In genomic region chr10:84562567-84563554, GRCm38 (mm10) we compare ENCODE assay signal across 7 mouse cellular contexts. TPM values are rescaled to one million over a fixed set of nuclear protein-coding genes. Genes with fewer than 3 reads are reported as not detected.
DNase-seq lines count a peak whose midpoint lies in the region; ATAC-seq and TF ChIP-seq lines count a peak whose summit lies in the region.

No protein-coding gene starts in this region.

- no peak for TF ChIP-seq POLR2A in cerebellum, adult 2 months (IDR thresholded peaks at IDR 0.05; ENCODE audit: borderline replicate concordance, insufficient read depth, low read length)
- TF ChIP-seq POLR2A in lung, adult 2 months (IDR thresholded peaks at IDR 0.05; ENCODE audit: borderline replicate concordance, extremely low read depth, low read depth, low read length): no peak
- no peak for TF ChIP-seq POLR2A in thymus, adult 2 months (IDR thresholded peaks at IDR 0.05; ENCODE audit: control insufficient read depth, extremely low read depth, insufficient read depth, low read length, poor library complexity)

- TF ChIP-seq CTCF in cerebellum, adult 2 months (IDR thresholded peaks at IDR 0.05; ENCODE audit: borderline replicate concordance, insufficient read depth, low read depth, low read length): peak; percentile 41
- no peak for TF ChIP-seq CTCF in lung, adult 2 months (IDR thresholded peaks at IDR 0.05; ENCODE audit: insufficient read depth, low read length)
- TF ChIP-seq CTCF in thymus, adult 2 months (IDR thresholded peaks at IDR 0.05; ENCODE audit: borderline replicate concordance, control insufficient read depth, extremely low read depth, insufficient read depth, low read length, poor library complexity): no peak

- DNase-seq in retina, postnatal 1 day: peak; percentile 12
- no peak for DNase-seq in retina, embryonic 14.5 days (ENCODE audit: low spot score)
- peak; percentile 91 to 92 for DNase-seq in cerebellum, adult 2 months
- peak; percentile 20 for DNase-seq in lung, adult 2 months
- peak; percentile 39 for DNase-seq in thymus, adult 2 months
- DNase-seq in right cerebral cortex, postnatal 36 days (ENCODE audit: low spot score in 2 of 2): no peak

- H3K27me3 ChIP-seq in cerebellum, adult 2 months (ENCODE audit: control insufficient read depth, insufficient read depth, low read length): no peaks in the 10 kb centered on the region
- no peaks in the 10 kb centered on the region for H3K27me3 ChIP-seq in thymus, adult 2 months (ENCODE audit: control insufficient read depth, insufficient read depth, low read length)

- WGBS in cerebellum, adult 2 months: 22% methylated on average over 13 of the region's 13 CpGs
- 61% methylated on average over 13 of the region's 13 CpGs for WGBS in lung, adult 2 months
- 53% methylated on average over 13 of the region's 13 CpGs for WGBS in thymus, adult 2 months

- H3K4me1 ChIP-seq in cerebellum, adult 2 months (ENCODE audit: control insufficient read depth, insufficient read depth, low read length): peaks cover 16% of the 10 kb centered on the region
- H3K4me1 ChIP-seq in lung, adult 2 months (ENCODE audit: control insufficient read depth, insufficient read depth, low read length): no peaks in the 10 kb centered on the region
- H3K4me1 ChIP-seq in thymus, adult 2 months (replicated peaks; ENCODE audit: control insufficient read depth, insufficient read depth, low read length): peaks cover 5% of the 10 kb centered on the region

- no peak overlapping the region for H3K4me3 ChIP-seq in cerebellum, adult 2 months (replicated peaks; ENCODE audit: insufficient read depth, low read depth, low read length)
- H3K4me3 ChIP-seq in lung, adult 2 months (replicated peaks; ENCODE audit: extremely low read depth, low read depth, low read length): no peak overlapping the region
- H3K4me3 ChIP-seq in thymus, adult 2 months (ENCODE audit: control insufficient read depth, insufficient read depth, low read length): no peak overlapping the region

- peak overlapping the region; percentile 11 for H3K27ac ChIP-seq in cerebellum, adult 2 months (ENCODE audit: insufficient read depth, low read length)
- no peak overlapping the region for H3K27ac ChIP-seq in thymus, adult 2 months (ENCODE audit: control insufficient read depth, insufficient read depth, low read length)

- no peaks in the 10 kb centered on the region for H3K36me3 ChIP-seq in thymus, adult 2 months (ENCODE audit: control insufficient read depth, insufficient read depth, low read length)

- ATAC-seq in inflammation-experienced regulatory T-cells, adult 6 months: peak; percentile 71

RNA-seq across cellular contexts. Expression of gene Tcp11l2, which starts 13.6 kb away (rescaled TPM):
- 34.6 and 38.8 TPM in 2 replicates for polyA plus RNA-seq in cerebellum, adult 2 months (2012; rRNA removed)
- 100 to 1,000 TPM; 111 to 212 (median 193) TPM for polyA plus RNA-seq in inflammation-experienced regulatory T-cells, adult 6 months (2017; shearing (Covaris generic))
- 65.6 and 97.0 TPM in 2 replicates for polyA plus RNA-seq in lung, adult 2 months (2012; rRNA removed)
- 99.2 and 139 TPM in 2 replicates for polyA plus RNA-seq in thymus, adult 2 months (2012; rRNA removed)

RNA-seq across cellular contexts. Expression of gene Ckap4, which starts 29.0 kb away (rescaled TPM):
- 20.4 and 21.0 TPM in 2 replicates for polyA plus RNA-seq in cerebellum, adult 2 months (2012; rRNA removed)
- polyA plus RNA-seq in inflammation-experienced regulatory T-cells, adult 6 months (2017; shearing (Covaris generic)): under 1 TPM in 2 of 3 experiments, not detected in 1; 0.26 to 0.36 TPM
- 20.9 and 26.5 TPM in 2 replicates for polyA plus RNA-seq in lung, adult 2 months (2012; rRNA removed)
- 8.0 and 8.2 TPM in 2 replicates for polyA plus RNA-seq in thymus, adult 2 months (2012; rRNA removed)

RNA-seq across cellular contexts. Expression of gene Polr3b, which starts 59.2 kb away (rescaled TPM):
- 9.7 and 10.1 TPM in 2 replicates for polyA plus RNA-seq in cerebellum, adult 2 months (2012; rRNA removed)
- polyA plus RNA-seq in inflammation-experienced regulatory T-cells, adult 6 months (2017; shearing (Covaris generic)): 10 to 100 TPM; 14.2 to 16.8 (median 15.2) TPM
- polyA plus RNA-seq in lung, adult 2 months (2012; rRNA removed): 4.0 and 5.7 TPM in 2 replicates
- polyA plus RNA-seq in thymus, adult 2 months (2012; rRNA removed): 6.5 and 6.6 TPM in 2 replicates

Comparison
In these comparisons a context has a peak if more than half of its experiments do, and no peak if none do; other contexts are left out.
1. DNase-seq: peak in retina, postnatal 1 day (single experiment), cerebellum, adult 2 months (2 of 2), lung, adult 2 months (single experiment) and thymus, adult 2 months (single experiment); none in retina, embryonic 14.5 days (single experiment) and right cerebral cortex, postnatal 36 days (0 of 2).